Mouse (Mus musculus) stomach, embryonic 15.5 days (tissue): ENCODE data around the gene Dct. TPM values are rescaled to one million over a fixed set of nuclear protein-coding genes. Genes with fewer than 3 reads are reported as not detected.

ENCODE experiments used
- ATAC-seq: fragments of 200-750 bp; cut with Nextera tagmentation; 2 replicates; pipeline ENCODE4 v1.8.0; 2017; ENCODE audit warnings: low read depth, moderate number of reproducible peaks, moderate TSS enrichment; ENCODE audit not compliant: insufficient read depth, low FRiP score
- H3K27ac ChIP-seq: fragments of 300-500 bp; sonication (generic); 2 replicates; pipeline ENCODE4 v1.5.1; 2015; ENCODE audit warnings: mild to moderate bottlenecking, inconsistent platforms
- H3K27me3 ChIP-seq: fragments of 300-500 bp; sonication (generic); replicated peaks from 2 replicates; pipeline ENCODE4 v1.6.1; 2015; ENCODE audit warnings: inconsistent platforms
- H3K36me3 ChIP-seq: fragments of 300-500 bp; sonication (generic); 2 replicates; pipeline ENCODE4 v1.6.1; 2015; ENCODE audit warnings: inconsistent platforms
- H3K4me1 ChIP-seq: fragments of 300-500 bp; sonication (generic); 2 replicates; pipeline ENCODE4 v1.6.1; 2015; ENCODE audit warnings: inconsistent platforms
- H3K4me2 ChIP-seq: fragments of 300-500 bp; sonication (generic); 2 replicates; pipeline ENCODE4 v1.6.1; 2015; ENCODE audit warnings: mild to moderate bottlenecking, inconsistent platforms
- H3K4me3 ChIP-seq: fragments of 300-500 bp; sonication (generic); replicated peaks from 2 replicates; pipeline ENCODE4 v1.5.1; 2015; ENCODE audit warnings: inconsistent platforms
- H3K9ac ChIP-seq: fragments of 300-500 bp; sonication (generic); 2 replicates; pipeline ENCODE4 v1.6.1; 2015; ENCODE audit warnings: inconsistent platforms
- H3K9me3 ChIP-seq: fragments of 300-500 bp; sonication (generic); 2 replicates; pipeline ENCODE4 v1.6.1; 2016; ENCODE audit warnings: inconsistent platforms
- WGBS: fragments of 180-500 bp; shearing (Covaris S2); methylation state at CpG from one replicate; pipeline ENCODE4 v1.1.7; 2015; 5-methylcytosine and 5-hydroxymethylcytosine counted together
- polyA plus RNA-seq: library from polyadenylated mRNA; unstranded; fragments of >200 nt; fragmentation: Nextera tagmentation; extraction: Ambion mirVana; gene quantifications from 2 replicates; pipeline ENCODE4 v1.2.1, GENCODE M21; 2015

The Dct gene
- polyA plus RNA-seq, 1 experiment from 2014 or later = 1.8 TPM

DNA sequence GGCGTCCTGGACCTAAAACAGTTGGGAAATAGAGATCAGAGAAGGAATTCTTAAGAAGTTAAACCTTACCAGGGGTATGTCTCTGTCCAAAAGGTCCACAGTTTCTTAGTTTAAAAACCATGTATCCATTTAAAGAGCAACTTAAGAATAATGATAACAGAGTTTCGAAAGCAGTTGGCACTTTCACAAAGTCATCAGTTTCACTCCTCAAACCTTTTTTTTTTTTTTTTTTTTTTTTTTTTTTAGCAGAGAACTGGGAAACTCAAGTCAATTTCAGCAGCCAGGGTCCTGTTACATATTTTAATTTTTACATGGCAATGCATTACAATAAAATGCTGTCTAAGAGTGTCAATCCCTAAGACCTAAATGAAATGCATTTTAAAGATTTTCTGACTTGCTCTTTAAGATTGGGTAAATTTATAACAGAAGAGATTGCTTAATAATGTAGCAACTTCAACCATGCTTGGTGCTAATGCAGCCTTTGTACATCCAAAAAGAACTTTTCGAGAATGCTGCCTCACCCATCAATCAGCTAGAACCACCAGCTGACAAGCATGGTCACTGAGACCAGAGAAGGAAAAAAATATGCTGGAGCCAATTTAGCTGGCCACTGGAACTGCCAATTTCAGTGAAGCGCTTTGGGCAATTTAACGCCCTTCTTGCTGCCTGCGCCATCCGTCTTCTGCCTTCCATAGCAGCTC, 11.3 kb downstream of the Dct start:
- Histone ChIP-seq H3K27ac (no peak overlapping the region), H3K4me2 (no peak overlapping the region), H3K4me3 (no peak overlapping the region), H3K9me3 (no peaks in the 10 kb centered on the region), H3K4me1 (no peaks in the 10 kb centered on the region), H3K27me3 (no peaks in the 10 kb centered on the region), H3K9ac (no peak overlapping the region), H3K36me3 (no peaks in the 10 kb centered on the region)
- 69% methylated on average over 7 of the region's 7 CpGs for WGBS
- ATAC-seq = no peak

DNA sequence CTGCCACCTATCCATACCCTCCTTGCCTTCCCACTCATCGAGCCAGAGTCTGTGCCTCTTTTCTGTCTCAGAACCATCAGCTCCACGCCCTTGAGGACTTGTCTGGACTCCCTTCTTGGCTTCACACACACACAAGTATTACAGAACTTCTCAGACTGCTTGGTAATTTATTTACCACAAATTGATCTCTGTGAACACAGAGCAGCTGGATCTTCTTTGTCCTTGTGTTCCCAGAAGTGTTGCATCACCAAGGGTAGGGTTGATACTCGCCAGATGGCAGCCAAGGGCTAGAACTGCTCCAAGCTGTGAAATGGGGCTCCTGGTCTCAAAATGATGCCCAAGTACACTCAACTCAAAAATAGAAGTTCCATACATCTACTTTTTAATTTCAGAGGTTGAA, 13.0 kb downstream of the Dct start:
- Histone ChIP-seq H3K4me3 (no peak overlapping the region), H3K27me3 (no peaks in the 10 kb centered on the region), H3K27ac (no peak overlapping the region), H3K4me2 (no peak overlapping the region), H3K4me1 (no peaks in the 10 kb centered on the region), H3K36me3 (no peaks in the 10 kb centered on the region), H3K9ac (no peak overlapping the region), H3K9me3 (no peaks in the 10 kb centered on the region)
- ATAC-seq = 0 out of 2 replicates have a peak, but pooled peaks have one; percentile 10
- 68% methylated on average over 3 of the region's 3 CpGs for WGBS

DNA sequence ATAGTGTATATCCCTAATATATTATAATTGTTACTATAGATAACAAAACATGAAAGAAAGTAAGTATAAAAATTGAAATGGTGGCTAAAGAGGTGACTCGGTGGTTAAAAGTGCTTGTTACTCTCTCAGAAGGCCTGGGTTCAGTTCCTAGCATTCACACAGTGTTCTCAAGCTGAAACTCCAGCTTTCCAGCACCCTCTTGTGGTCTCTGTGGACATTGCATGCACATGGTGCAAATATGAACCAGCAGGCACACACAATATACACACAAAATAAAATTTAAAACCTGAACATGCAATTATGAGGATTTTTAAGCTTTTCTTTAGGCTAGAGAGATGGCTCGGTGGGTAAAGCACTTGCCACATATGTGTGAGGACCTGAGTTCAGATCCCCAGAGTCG, 24.5 kb downstream of the Dct start:
- Histone ChIP-seq H3K36me3 (no peaks in the 10 kb centered on the region), H3K27me3 (no peaks in the 10 kb centered on the region), H3K9ac (no peak overlapping the region), H3K9me3 (peaks cover 11% of the 10 kb centered on the region), H3K4me3 (no peak overlapping the region), H3K4me1 (no peaks in the 10 kb centered on the region), H3K4me2 (no peak overlapping the region), H3K27ac (no peak overlapping the region)
- ATAC-seq = no peak
- WGBS = 92% methylated on average over 3 of the region's 3 CpGs

DNA sequence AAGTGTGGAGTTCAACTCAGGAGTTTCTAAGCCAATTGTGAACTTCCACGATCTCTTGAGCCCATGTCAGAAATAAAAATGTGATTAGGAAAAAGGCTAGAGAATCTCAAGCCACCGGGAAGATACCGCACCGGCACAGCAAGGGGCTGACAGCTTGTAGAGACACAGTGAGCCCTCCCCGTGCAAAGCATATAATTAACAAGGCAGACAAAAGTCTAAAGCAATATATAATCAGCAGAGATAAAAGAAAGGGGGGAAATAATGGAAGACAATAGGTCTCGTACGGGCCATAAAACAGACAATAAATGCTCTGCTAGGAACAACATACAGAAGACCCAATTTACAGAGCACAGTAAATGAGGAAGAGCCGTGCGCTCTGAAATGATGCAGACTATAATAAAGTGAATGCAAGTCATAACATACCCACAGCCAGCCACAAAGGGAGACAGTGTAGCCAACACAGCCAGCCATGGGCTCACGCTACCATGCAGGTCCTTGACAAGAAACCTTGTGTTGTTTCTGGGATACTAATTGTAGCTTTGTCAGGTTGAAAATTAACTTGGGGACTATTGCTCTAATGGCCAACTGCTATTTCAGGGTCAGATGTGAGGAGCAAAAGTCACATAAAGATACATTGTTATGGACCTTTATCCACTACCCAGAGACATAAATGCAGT, 30.0 kb downstream of the Dct start:
- no peak for ATAC-seq
- Histone ChIP-seq H3K4me1 (no peaks in the 10 kb centered on the region), H3K4me2 (no peak overlapping the region), H3K9me3 (no peaks in the 10 kb centered on the region), H3K27ac (no peak overlapping the region), H3K9ac (no peak overlapping the region), H3K4me3 (no peak overlapping the region), H3K27me3 (no peaks in the 10 kb centered on the region), H3K36me3 (no peaks in the 10 kb centered on the region)
- WGBS = 80% methylated on average over 10 of the region's 10 CpGs

- Histone ChIP-seq H3K4me1 (no peaks in the 10 kb centered on the region), H3K9me3 (no peaks in the 10 kb centered on the region), H3K4me2 (no peak overlapping the region), H3K4me3 (no peak overlapping the region), H3K36me3 (no peaks in the 10 kb centered on the region), H3K27ac (no peak overlapping the region), H3K9ac (no peak overlapping the region), H3K27me3 (no peaks in the 10 kb centered on the region)
- ATAC-seq = no peak
- WGBS = 62% methylated on average over 5 of the region's 5 CpGs
Measured at GRCm38 (mm10) chr14:118019314-118019713, 32.7 kb downstream of the Dct start.

DNA sequence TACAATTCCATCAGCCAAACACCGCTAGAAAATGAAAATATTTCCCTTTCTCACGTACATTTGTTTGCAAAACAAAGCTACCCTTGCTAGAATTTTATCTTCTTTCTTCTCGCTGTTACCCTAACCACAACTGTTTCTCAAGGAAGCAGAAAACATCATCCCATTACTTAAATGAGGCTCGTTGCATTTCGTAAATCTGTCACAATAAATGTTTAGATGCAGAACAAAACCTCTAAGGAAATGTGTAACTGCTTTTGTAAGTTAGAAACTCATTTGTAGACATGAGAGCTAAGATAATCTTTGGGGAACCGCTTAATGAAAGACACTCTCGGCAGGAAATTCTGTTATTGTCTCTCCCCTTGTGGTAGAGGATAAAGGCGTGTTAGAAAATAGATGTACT, 38.8 kb downstream of the Dct start:
- no peak overlapping the region for H3K9ac ChIP-seq
- 77% methylated on average over 8 of the region's 8 CpGs for WGBS
- H3K27ac ChIP-seq = no peak overlapping the region
- H3K9me3 ChIP-seq = no peaks in the 10 kb centered on the region
- H3K36me3 ChIP-seq = no peaks in the 10 kb centered on the region
- H3K27me3 ChIP-seq = no peaks in the 10 kb centered on the region
- no peaks in the 10 kb centered on the region for H3K4me1 ChIP-seq
- no peak overlapping the region for H3K4me3 ChIP-seq
- ATAC-seq = no peak
- H3K4me2 ChIP-seq = no peak overlapping the region

- Histone ChIP-seq H3K4me3 (no peak overlapping the region), H3K36me3 (no peaks in the 10 kb centered on the region), H3K9ac (no peak overlapping the region), H3K27me3 (no peaks in the 10 kb centered on the region), H3K9me3 (no peaks in the 10 kb centered on the region), H3K4me2 (no peak overlapping the region), H3K4me1 (no peaks in the 10 kb centered on the region), H3K27ac (no peak overlapping the region)
- ATAC-seq = no peak
- WGBS = 58% methylated on average over 9 of the region's 9 CpGs
Measured at GRCm38 (mm10) chr14:118009541-118009940, 42.5 kb downstream of the Dct start.

- ATAC-seq = no peak
- Histone ChIP-seq H3K4me2 (no peak overlapping the region), H3K27me3 (no peaks in the 10 kb centered on the region), H3K9ac (no peak overlapping the region), H3K4me1 (peaks cover 9% of the 10 kb centered on the region; the same call in 1 of the 2 replicates), H3K27ac (no peak overlapping the region), H3K9me3 (no peaks in the 10 kb centered on the region), H3K36me3 (no peaks in the 10 kb centered on the region), H3K4me3 (no peak overlapping the region)
- WGBS = 10% methylated on average over 5 of the region's 5 CpGs
Measured at GRCm38 (mm10) chr14:118005697-118006096, 46.3 kb downstream of the Dct start.

DNA sequence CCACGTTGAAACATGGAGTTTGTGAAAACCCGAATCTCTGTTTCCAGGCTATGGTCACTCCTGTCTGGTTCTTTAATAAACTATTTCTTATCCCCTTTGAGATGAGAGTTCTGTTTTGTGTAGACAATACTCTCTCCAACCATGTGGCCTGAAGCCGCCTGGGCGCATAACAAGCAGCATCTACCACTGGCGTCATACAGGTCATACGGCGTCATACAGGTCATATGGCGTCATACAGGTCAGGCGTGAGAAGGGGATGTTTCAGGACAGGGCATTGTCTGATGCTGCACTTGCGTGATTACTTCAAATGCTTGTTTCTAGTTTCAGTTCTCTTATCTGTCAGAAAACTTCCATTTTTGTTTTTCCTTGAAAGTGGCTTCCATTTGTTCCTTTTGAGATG, 47.6 kb downstream of the Dct start:
- Histone ChIP-seq H3K27me3 (no peaks in the 10 kb centered on the region), H3K9ac (no peak overlapping the region), H3K4me1 (peaks cover 12% of the 10 kb centered on the region; the same call in 1 of the 2 replicates), H3K4me2 (no peak overlapping the region), H3K36me3 (no peaks in the 10 kb centered on the region), H3K9me3 (no peaks in the 10 kb centered on the region), H3K4me3 (no peak overlapping the region), H3K27ac (no peak overlapping the region)
- ATAC-seq = no peak
- 88% methylated on average over 10 of the region's 10 CpGs for WGBS

DNA sequence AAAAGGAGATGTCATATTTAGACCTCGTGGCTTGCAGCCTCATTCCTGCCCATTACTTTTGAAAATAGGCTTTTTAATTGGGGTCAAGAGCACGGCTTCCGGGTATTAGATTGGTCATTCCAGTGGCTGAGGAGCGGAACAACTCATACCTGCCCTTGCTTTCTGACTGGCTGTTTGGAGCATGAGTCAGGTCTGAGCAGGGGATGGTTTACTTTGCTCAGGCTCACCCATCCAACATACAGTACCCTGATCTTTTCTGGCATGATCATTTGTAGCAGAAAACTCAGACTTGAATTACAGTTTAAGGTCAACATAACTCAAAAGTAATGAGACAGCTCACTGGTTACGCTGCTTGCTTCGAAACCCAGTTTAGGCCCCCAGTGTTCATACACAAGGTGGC, 58.2 kb downstream of the Dct start:
- Histone ChIP-seq H3K9me3 (no peaks in the 10 kb centered on the region), H3K27ac (no peak overlapping the region), H3K4me2 (no peak overlapping the region), H3K27me3 (no peaks in the 10 kb centered on the region), H3K4me1 (no peaks in the 10 kb centered on the region), H3K9ac (no peak overlapping the region), H3K4me3 (no peak overlapping the region), H3K36me3 (no peaks in the 10 kb centered on the region)
- WGBS = 83% methylated on average over 6 of the region's 6 CpGs
- no peak for ATAC-seq

DNA sequence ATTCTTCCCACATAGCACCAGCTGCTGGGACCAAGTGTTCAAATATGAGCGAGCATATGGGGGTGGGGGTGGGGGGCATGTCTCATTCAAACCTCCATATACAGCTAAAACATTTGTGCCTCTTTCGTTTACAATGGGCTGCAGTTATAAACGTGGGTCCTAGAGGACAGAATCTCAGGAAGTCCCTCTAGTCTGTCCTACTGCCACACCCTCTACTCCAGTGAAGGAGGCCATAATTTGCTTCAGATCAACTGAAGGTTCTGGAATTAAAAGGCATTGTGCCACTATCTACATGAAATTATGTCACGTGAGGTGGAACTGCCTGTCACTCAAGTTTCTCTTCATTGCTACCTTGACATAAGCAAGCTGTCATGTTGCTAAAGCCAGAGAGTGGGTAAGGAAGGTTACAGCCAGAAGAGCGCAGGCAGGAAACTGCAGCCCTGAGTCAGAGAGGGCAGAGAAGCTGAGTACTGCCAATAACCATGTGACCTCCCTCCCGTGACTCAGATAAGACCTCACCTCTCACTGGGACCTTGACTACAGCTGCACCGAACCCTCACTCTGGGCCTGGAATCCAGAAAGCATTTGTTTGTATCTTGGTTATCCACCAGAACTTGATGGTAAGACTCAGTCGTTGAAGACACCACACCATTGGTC, 59.3 kb downstream of the Dct start:
- WGBS = 59% methylated on average over 8 of the region's 8 CpGs
- H3K27me3 ChIP-seq = no peaks in the 10 kb centered on the region
- no peak overlapping the region for H3K4me2 ChIP-seq
- H3K4me1 ChIP-seq = no peaks in the 10 kb centered on the region
- H3K9me3 ChIP-seq = no peaks in the 10 kb centered on the region
- no peak overlapping the region for H3K27ac ChIP-seq
- H3K4me3 ChIP-seq = no peak overlapping the region
- no peak overlapping the region for H3K9ac ChIP-seq
- H3K36me3 ChIP-seq = no peaks in the 10 kb centered on the region
- ATAC-seq = no peak

DNA sequence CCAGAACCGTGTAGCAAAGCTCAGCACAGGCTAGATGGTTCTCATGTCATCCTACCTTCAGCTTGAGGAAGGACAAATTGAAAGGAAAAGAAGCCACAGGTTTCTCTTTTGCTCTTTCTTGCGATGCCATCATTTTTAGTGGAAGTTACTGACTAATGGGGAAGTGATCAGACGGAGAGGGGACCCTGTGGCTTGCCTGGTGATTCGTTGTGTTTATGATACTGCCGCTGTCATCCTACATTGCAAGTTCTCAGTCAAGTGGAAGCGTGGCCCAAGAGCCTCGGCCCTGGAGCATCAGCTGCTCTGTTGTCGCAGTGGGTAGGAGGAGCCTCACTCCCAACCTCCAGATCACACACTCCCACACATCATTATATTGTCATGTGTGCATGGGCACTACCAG, 61.8 kb downstream of the Dct start:
- no peak overlapping the region for H3K4me3 ChIP-seq
- no peak overlapping the region for H3K4me2 ChIP-seq
- no peaks in the 10 kb centered on the region for H3K27me3 ChIP-seq
- ATAC-seq = no peak
- H3K27ac ChIP-seq = no peak overlapping the region
- no peaks in the 10 kb centered on the region for H3K36me3 ChIP-seq
- no peaks in the 10 kb centered on the region for H3K9me3 ChIP-seq
- H3K4me1 ChIP-seq = no peaks in the 10 kb centered on the region
- 65% methylated on average over 8 of the region's 8 CpGs for WGBS
- H3K9ac ChIP-seq = no peak overlapping the region
